Comparison of ENCODE assay signal across 9 mouse cellular contexts in the genomic region with DNA sequence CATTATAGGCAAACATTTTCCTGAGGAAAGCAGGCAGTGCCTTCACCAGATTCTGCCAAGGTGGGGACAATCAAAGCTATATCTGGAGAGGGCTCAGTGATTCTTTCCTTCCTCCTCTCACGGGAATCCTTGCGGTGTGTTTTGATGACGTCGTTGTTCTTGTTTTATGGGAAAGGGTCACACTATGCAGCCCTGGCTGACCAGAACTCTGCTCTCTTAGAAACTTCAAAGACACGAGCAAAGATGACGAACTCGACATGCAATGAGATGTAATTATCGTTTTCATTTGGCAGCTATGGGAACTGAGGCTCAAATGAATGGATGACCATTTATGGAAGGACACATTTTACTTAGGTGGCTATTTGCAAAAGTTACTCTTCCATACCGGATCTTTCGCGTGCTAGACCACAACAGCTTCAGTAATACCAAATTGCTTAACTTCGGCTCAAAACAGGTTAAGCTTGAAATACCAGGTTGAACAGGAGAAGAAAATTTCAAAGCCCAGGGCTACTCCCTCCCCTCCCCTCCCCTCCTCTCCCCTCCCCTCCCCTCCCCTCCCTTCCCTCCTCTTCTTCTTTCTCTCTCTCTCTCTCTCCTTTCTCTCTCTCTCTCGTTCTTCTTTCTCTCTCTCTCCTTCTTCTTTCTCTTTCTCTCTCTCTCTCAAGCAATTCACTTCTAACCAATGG. TPM values are rescaled to one million over a fixed set of nuclear protein-coding genes. Genes with fewer than 3 reads are reported as not detected.
DNase-seq lines count a peak whose midpoint lies in the region; ATAC-seq and TF ChIP-seq lines count a peak whose summit lies in the region.
"Had no signal": no experiment of that assay in that cellular context is flagged by ENCODE, and none has a peak within 500 bp of the region (broad histone marks: within the 10 kb centered on the region; RNA-seq: fewer than 3 reads in every experiment).

No protein-coding gene starts in this region.

- no peak for TF ChIP-seq CTCF in E14TG2a.4 (conservative IDR thresholded peaks at IDR 0.05; ENCODE audit: low read length)

- peak overlapping the region; percentile 31 for H3K4me3 ChIP-seq in hindbrain, embryonic 10.5 days
- no peak overlapping the region for H3K4me3 ChIP-seq in hindbrain, embryonic 13.5 days
- H3K4me3 ChIP-seq in E14TG2a.4 (replicated peaks; ENCODE audit: low read length): peak overlapping the region; percentile 57
- peak overlapping the region; percentile 41 for H3K4me3 ChIP-seq in liver, embryonic 13.5 days (replicated peaks)

- H3K9ac ChIP-seq in hindbrain, embryonic 13.5 days: no peak overlapping the region; the same call in 1 of the 2 replicates
- H3K9ac ChIP-seq in liver, embryonic 13.5 days: peak overlapping the region; percentile 62

- DNase-seq in hindbrain, embryonic 10.5 days (ENCODE audit: low spot score): no peak
- DNase-seq in liver, embryonic 13.5 days: no peak
- no peak for DNase-seq in ovary, postnatal 14 days (ENCODE audit: low spot score)
- DNase-seq in adrenal gland, adult 2 months: no peak
- no peak for DNase-seq in cerebellum, postnatal 4 days (ENCODE audit: low spot score in 2 of 2)
- DNase-seq: cerebellum, postnatal 10 days had no signal

- ATAC-seq in hindbrain, embryonic 13.5 days (ENCODE audit: low FRiP score): no peak
- ATAC-seq in erythroid progenitor cell, adult 5-6 weeks (replicated peaks; ENCODE audit: low FRiP score, poor library complexity, severe bottlenecking): 0 out of 2 replicates have a peak, but pooled peaks have one; percentile 12
- peak; percentile 50 for ATAC-seq in liver, embryonic 13.5 days (ENCODE audit: low read depth)

- peaks cover 25% of the 10 kb centered on the region for H3K36me3 ChIP-seq in hindbrain, embryonic 10.5 days
- peaks cover 25% of the 10 kb centered on the region for H3K36me3 ChIP-seq in hindbrain, embryonic 13.5 days
- peaks cover 24% of the 10 kb centered on the region for H3K36me3 ChIP-seq in E14TG2a.4 (ENCODE audit: insufficient read depth, low read length)
- peaks cover 21% of the 10 kb centered on the region for H3K36me3 ChIP-seq in liver, embryonic 13.5 days

- WGBS in hindbrain, embryonic 10.5 days: 34% methylated on average over 13 of the region's 13 CpGs
- WGBS in hindbrain, embryonic 13.5 days: 40% methylated on average over 12 of the region's 13 CpGs
- 12% methylated on average over 12 of the region's 13 CpGs for WGBS in liver, embryonic 13.5 days (ENCODE audit: insufficient replicate concordance)

- no peak overlapping the region for H3K4me2 ChIP-seq in hindbrain, embryonic 13.5 days
- H3K4me2 ChIP-seq in liver, embryonic 13.5 days: peak overlapping the region; percentile 67

- H3K9me3 ChIP-seq in hindbrain, embryonic 10.5 days: no peaks in the 10 kb centered on the region
- H3K9me3 ChIP-seq in hindbrain, embryonic 13.5 days: no peaks in the 10 kb centered on the region
- no peaks in the 10 kb centered on the region for H3K9me3 ChIP-seq in E14TG2a.4 (ENCODE audit: low read length)
- H3K9me3 ChIP-seq in liver, embryonic 13.5 days (replicated peaks): no peaks in the 10 kb centered on the region

- H3K27ac ChIP-seq in hindbrain, embryonic 10.5 days: no peak overlapping the region
- no peak overlapping the region for H3K27ac ChIP-seq in hindbrain, embryonic 13.5 days
- peak overlapping the region; percentile 92 for H3K27ac ChIP-seq in liver, embryonic 13.5 days

- peaks cover 13% of the 10 kb centered on the region for H3K4me1 ChIP-seq in hindbrain, embryonic 10.5 days (replicated peaks)
- no peaks in the 10 kb centered on the region for H3K4me1 ChIP-seq in hindbrain, embryonic 13.5 days (replicated peaks)
- H3K4me1 ChIP-seq in E14TG2a.4 (replicated peaks; ENCODE audit: low read depth, low read length): peaks cover 34% of the 10 kb centered on the region
- peaks cover 28% of the 10 kb centered on the region for H3K4me1 ChIP-seq in liver, embryonic 13.5 days (replicated peaks)

- no peaks in the 10 kb centered on the region for H3K27me3 ChIP-seq in hindbrain, embryonic 10.5 days (ENCODE audit: insufficient read depth, poor library complexity, severe bottlenecking)
- no peaks in the 10 kb centered on the region for H3K27me3 ChIP-seq in hindbrain, embryonic 13.5 days
- H3K27me3 ChIP-seq in E14TG2a.4 (ENCODE audit: insufficient read depth, low read length): no peaks in the 10 kb centered on the region
- H3K27me3 ChIP-seq in liver, embryonic 13.5 days: no peaks in the 10 kb centered on the region

RNA-seq across cellular contexts. Expression of gene Pdik1l, which starts 14.8 kb away (rescaled TPM):
- polyA plus RNA-seq in hindbrain, embryonic 10.5 days (2016; fragmentation: Nextera tagmentation; extraction: Ambion mirVana): 18.1 and 18.8 TPM in 2 replicates
- polyA plus RNA-seq in hindbrain, embryonic 13.5 days (2015; fragmentation: Nextera tagmentation; extraction: Ambion mirVana): 35.0 and 37.3 TPM in 2 replicates
- total RNA-seq in erythroid progenitor cell, adult 5-6 weeks (2015; ENCODE audit: low replicate concordance): 39.4 and 45.4 TPM in 2 replicates
- total RNA-seq in erythroid progenitor cell, adult 5-6 weeks (2017; ENCODE audit: low replicate concordance): 52.6 and 53.7 TPM in 2 replicates
- 12.3 and 15.7 TPM in 2 replicates for polyA plus RNA-seq in liver, embryonic 13.5 days (2015; fragmentation: Nextera tagmentation; extraction: Ambion mirVana)
- total RNA-seq in adrenal gland, adult 2 months (2021): 10 to 100 TPM; 14.7 to 22.3 TPM
- 1.3 TPM in 2 replicates for polyA plus RNA-seq in adrenal gland, adult 2 months (2012; rRNA removed)

RNA-seq across cellular contexts. Expression of gene Grrp1, which starts 19.0 kb away (rescaled TPM):
- polyA plus RNA-seq in hindbrain, embryonic 10.5 days (2016; fragmentation: Nextera tagmentation; extraction: Ambion mirVana): 6.2 and 6.8 TPM in 2 replicates
- 9.3 and 14.2 TPM in 2 replicates for polyA plus RNA-seq in hindbrain, embryonic 13.5 days (2015; fragmentation: Nextera tagmentation; extraction: Ambion mirVana)
- not detected in 2 replicates for total RNA-seq in erythroid progenitor cell, adult 5-6 weeks (2015; ENCODE audit: low replicate concordance)
- not detected in 2 replicates for total RNA-seq in erythroid progenitor cell, adult 5-6 weeks (2017; ENCODE audit: low replicate concordance)
- polyA plus RNA-seq in liver, embryonic 13.5 days (2015; fragmentation: Nextera tagmentation; extraction: Ambion mirVana): 0.61 and 0.83 TPM in 2 replicates
- total RNA-seq in adrenal gland, adult 2 months (2021): 1 to 10 TPM; 6.2 to 9.3 TPM
- polyA plus RNA-seq in adrenal gland, adult 2 months (2012; rRNA removed): 28.5 and 31.8 TPM in 2 replicates

RNA-seq across cellular contexts. Expression of gene Gm30191, which starts 26.1 kb away (rescaled TPM):
- not detected in 2 replicates for polyA plus RNA-seq in hindbrain, embryonic 10.5 days (2016; fragmentation: Nextera tagmentation; extraction: Ambion mirVana)
- polyA plus RNA-seq in hindbrain, embryonic 13.5 days (2015; fragmentation: Nextera tagmentation; extraction: Ambion mirVana): 0.54 and 0.74 TPM in 2 replicates
- not detected in 2 replicates for total RNA-seq in erythroid progenitor cell, adult 5-6 weeks (2015; ENCODE audit: low replicate concordance)
- not detected in 2 replicates for total RNA-seq in erythroid progenitor cell, adult 5-6 weeks (2017; ENCODE audit: low replicate concordance)
- not detected in 2 replicates for polyA plus RNA-seq in liver, embryonic 13.5 days (2015; fragmentation: Nextera tagmentation; extraction: Ambion mirVana)
- not detected for total RNA-seq in adrenal gland, adult 2 months (2021)
- not detected in 2 replicates for polyA plus RNA-seq in adrenal gland, adult 2 months (2012; rRNA removed)

RNA-seq across cellular contexts. Expression of gene Zfp593, which starts 27.5 kb away (rescaled TPM):
- polyA plus RNA-seq in hindbrain, embryonic 10.5 days (2016; fragmentation: Nextera tagmentation; extraction: Ambion mirVana): 20.6 and 21.6 TPM in 2 replicates
- 15.5 and 15.7 TPM in 2 replicates for polyA plus RNA-seq in hindbrain, embryonic 13.5 days (2015; fragmentation: Nextera tagmentation; extraction: Ambion mirVana)
- 2.2 and 4.6 TPM in 2 replicates for total RNA-seq in erythroid progenitor cell, adult 5-6 weeks (2015; ENCODE audit: low replicate concordance)
- not detected in 2 replicates for total RNA-seq in erythroid progenitor cell, adult 5-6 weeks (2017; ENCODE audit: low replicate concordance)
- 10.6 and 11.3 TPM in 2 replicates for polyA plus RNA-seq in liver, embryonic 13.5 days (2015; fragmentation: Nextera tagmentation; extraction: Ambion mirVana)
- total RNA-seq in adrenal gland, adult 2 months (2021): 10 to 100 TPM in 1 of 2 experiments, 1 to 10 TPM in 1; 8.3 to 11.0 TPM
- 11.1 and 13.0 TPM in 2 replicates for polyA plus RNA-seq in adrenal gland, adult 2 months (2012; rRNA removed)

RNA-seq across cellular contexts. Expression of gene E130218I03Rik, which starts 29.4 kb away (rescaled TPM):
- polyA plus RNA-seq in hindbrain, embryonic 10.5 days (2016; fragmentation: Nextera tagmentation; extraction: Ambion mirVana): 0.49 and 1.0 TPM in 2 replicates
- 0.45 and 0.56 TPM in 2 replicates for polyA plus RNA-seq in hindbrain, embryonic 13.5 days (2015; fragmentation: Nextera tagmentation; extraction: Ambion mirVana)
- total RNA-seq in erythroid progenitor cell, adult 5-6 weeks (2015; ENCODE audit: low replicate concordance): not detected in 2 replicates
- not detected in 2 replicates for total RNA-seq in erythroid progenitor cell, adult 5-6 weeks (2017; ENCODE audit: low replicate concordance)
- 0.21 and 0.52 TPM in 2 replicates for polyA plus RNA-seq in liver, embryonic 13.5 days (2015; fragmentation: Nextera tagmentation; extraction: Ambion mirVana)
- not detected for total RNA-seq in adrenal gland, adult 2 months (2021)
- polyA plus RNA-seq in adrenal gland, adult 2 months (2012; rRNA removed): 0.09 TPM in 1 of 2 replicates, not detected in the other
